Mouse (Mus musculus) bone marrow macrophage, adult 2 months (primary cell): ENCODE measurements around the gene Gm17324.

ENCODE experiments used
- CTCF ChIP-seq: IDR thresholded peaks from 2 replicates; pipeline ENCODE4 v1.5.1; 2012; ENCODE audit warnings: low read depth, mild to moderate bottlenecking, low read length, moderate library complexity
- POLR2A ChIP-seq: IDR thresholded peaks from 2 replicates; pipeline ENCODE4 v1.6.1; 2012; ENCODE audit warnings: mild to moderate bottlenecking, low read depth, low read length, borderline replicate concordance

GRCm38 (mm10) chr9:78475873-78476272 is 27.3 kb upstream of the Gm17324 start:
- TF ChIP-seq CTCF (no peak), POLR2A (no peak)
